Mouse (Mus musculus): ENCODE results near the gene Eif4ebp2.

DNA sequence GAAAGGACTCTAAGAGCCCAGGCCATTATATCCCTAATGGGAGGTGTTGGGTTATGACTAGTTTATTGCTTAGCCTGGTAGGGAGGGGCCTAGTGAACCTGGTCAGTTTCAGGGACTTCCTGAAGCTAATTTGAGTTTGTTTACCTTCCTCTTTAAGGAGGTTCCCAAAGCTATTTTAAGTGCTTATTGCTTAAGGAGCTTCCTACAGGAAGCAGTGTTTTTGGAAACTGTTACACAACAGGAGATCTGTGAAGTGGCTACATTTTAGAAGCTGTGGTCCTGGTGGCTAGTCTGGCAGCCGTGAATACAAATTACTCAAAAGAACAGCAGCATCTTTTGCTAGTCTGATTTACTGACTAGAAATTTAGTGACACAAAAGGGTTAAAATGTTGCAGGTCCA is 21.9 kb upstream of the Eif4ebp2 start:
- TF ChIP-seq POLR2A (IDR thresholded peaks at IDR 0.05; ENCODE audit: insufficient read depth, low read depth, low read length), result no peak
- TF ChIP-seq CTCF (IDR thresholded peaks at IDR 0.05; ENCODE audit: insufficient read depth, low read depth, low read length), result no peak
